Mouse (Mus musculus) heart, adult 2 months (tissue): Measurements from ENCODE around the gene Gpha2.
A peak's percentile ranks its signal among the peaks of the same experiment; 100 is the strongest.

ENCODE experiments used
- CTCF ChIP-seq: fragments of 200-600 bp; IDR thresholded peaks from 2 replicates; pipeline ENCODE4 v1.8.1; 2022; ENCODE audit warnings: antibody characterized with exemption, mild to moderate bottlenecking, moderate library complexity
- EP300 ChIP-seq: fragments of 200-500 bp; IDR thresholded peaks from 2 replicates; pipeline ENCODE4 v1.6.1; 2011; ENCODE audit warnings: low read depth, low read length, control low read depth; ENCODE audit not compliant: insufficient read depth
- POLR2A ChIP-seq: fragments of 200-500 bp; IDR thresholded peaks from 2 replicates; pipeline ENCODE4 v1.6.1; 2011; ENCODE audit warnings: mild to moderate bottlenecking, low read depth, low read length, control low read depth; ENCODE audit not compliant: insufficient read depth

DNA sequence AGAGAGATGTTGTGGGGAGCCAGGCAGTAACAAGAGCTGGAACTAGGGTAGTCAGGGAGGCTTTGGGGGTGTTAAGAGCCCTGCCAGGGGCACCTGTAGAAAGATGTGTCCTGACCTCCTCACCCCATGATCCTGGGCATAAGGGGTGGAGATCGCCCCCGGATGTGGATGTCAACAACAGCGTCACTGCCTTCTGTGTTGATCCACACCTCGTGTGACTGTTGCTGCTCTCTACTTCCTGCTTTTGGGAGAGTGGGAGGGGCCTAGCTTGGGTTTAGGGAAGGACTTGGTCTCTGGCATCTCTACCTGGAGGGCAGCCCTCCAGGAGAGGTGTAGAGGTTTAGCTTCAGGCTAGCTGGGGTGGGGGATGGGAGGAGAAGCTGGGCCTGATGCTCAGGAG lies 16.1 kb downstream of the Gpha2 start:
- TF ChIP-seq POLR2A (0 out of 2 replicates have a peak, but pooled peaks have one; percentile 38), CTCF (no peak), EP300 (0 out of 2 replicates have a peak, but pooled peaks have one; percentile 25)
